Mouse (Mus musculus): ENCODE measurements around the gene 1700019D03Rik. TPM values are rescaled to one million over a fixed set of nuclear protein-coding genes. Genes with fewer than 3 reads are reported as not detected.

The 1700019D03Rik gene
- polyA plus RNA-seq, 1 experiment, result 0.01 TPM

- H3K27me3 ChIP-seq (ENCODE audit: control insufficient read depth, insufficient read depth, insufficient read length), result no peaks in the 10 kb centered on the region
Measured at GRCm38 (mm10) chr1:52971881-52972503, 48.0 kb downstream of the 1700019D03Rik start.

GRCm38 (mm10) chr1:52964581-52964980, 55.4 kb downstream of the 1700019D03Rik start:
- H3K36me3 ChIP-seq (ENCODE audit: control insufficient read depth, insufficient read depth), result no peaks in the 10 kb centered on the region
- TF ChIP-seq POLR2AphosphoS2 (IDR thresholded peaks at IDR 0.05; ENCODE audit: insufficient read length, low read depth), result no peak
- TF ChIP-seq TCF12 (IDR thresholded peaks at IDR 0.05; ENCODE audit: insufficient read depth, poor library complexity, severe bottlenecking), result no peak
- TF ChIP-seq E2F4 (IDR thresholded peaks at IDR 0.05; ENCODE audit: insufficient read depth), result no peak
- TF ChIP-seq REST (IDR thresholded peaks at IDR 0.05; ENCODE audit: insufficient read depth, insufficient read length), result no peak
- TF ChIP-seq TCF3 (IDR thresholded peaks at IDR 0.05; ENCODE audit: insufficient read length, low read depth), result no peak
- no peak for TF ChIP-seq SRF (IDR thresholded peaks at IDR 0.05; ENCODE audit: control insufficient read depth, insufficient read length, low read depth)
- TF ChIP-seq MYOG (IDR thresholded peaks at IDR 0.05; ENCODE audit: control insufficient read depth in 1 of 3, insufficient read depth in 1 of 3, insufficient read length in 2 of 3, low read depth in 2 of 3), result no peak
- no peak for TF ChIP-seq CEBPB (IDR thresholded peaks at IDR 0.05; ENCODE audit: insufficient read depth, poor library complexity, severe bottlenecking)
- TF ChIP-seq USF1 (IDR thresholded peaks at IDR 0.05; ENCODE audit: low read depth), result no peak
- no peak for TF ChIP-seq MYOD1 (IDR thresholded peaks at IDR 0.05; ENCODE audit: control insufficient read depth in 1 of 3, insufficient read length in 2 of 3, low read depth in 2 of 3)
- TF ChIP-seq MAX (IDR thresholded peaks at IDR 0.05; ENCODE audit: low read depth), result no peak
- TF ChIP-seq POLR2A (IDR thresholded peaks at IDR 0.05; ENCODE audit: insufficient read length, low read depth), result no peak
- no peaks in the 10 kb centered on the region for H3K27me3 ChIP-seq (ENCODE audit: control insufficient read depth, insufficient read depth, insufficient read length)
- no peak overlapping the region for H3K4me2 ChIP-seq (ENCODE audit: low read depth)
- no peak overlapping the region for H3K4me3 ChIP-seq
- H3K79me2 ChIP-seq (ENCODE audit: control insufficient read depth, insufficient read depth), result no peaks in the 10 kb centered on the region
- H3ac ChIP-seq (ENCODE audit: control insufficient read depth, insufficient read length), result no peak overlapping the region

More at GRCm38 (mm10) chr1:52971881-52972503, 48.0 kb downstream of the 1700019D03Rik start:
- TF ChIP-seq MYOD1 (IDR thresholded peaks at IDR 0.05; ENCODE audit: control insufficient read depth in 1 of 3, insufficient read length in 2 of 3, low read depth in 2 of 3), result peak in 2 of 3 experiments; percentile 10 to 24
- no peak for TF ChIP-seq TCF3 (IDR thresholded peaks at IDR 0.05; ENCODE audit: insufficient read length, low read depth)
- H3ac ChIP-seq (ENCODE audit: control insufficient read depth, insufficient read length), result no peak overlapping the region
- H3K79me2 ChIP-seq (ENCODE audit: control insufficient read depth, insufficient read depth), result no peaks in the 10 kb centered on the region
- H3K36me3 ChIP-seq (ENCODE audit: control insufficient read depth, insufficient read depth), result no peaks in the 10 kb centered on the region
- no peak overlapping the region for H3K4me2 ChIP-seq (ENCODE audit: low read depth)
- no peak overlapping the region for H3K4me3 ChIP-seq

GRCm38 (mm10) chr1:52963097-52963496, 56.9 kb downstream of the 1700019D03Rik start:
- Histone ChIP-seq H3ac (ENCODE audit: control insufficient read depth, insufficient read length) (no peak overlapping the region), H3K4me2 (ENCODE audit: low read depth) (no peak overlapping the region), H3K27me3 (ENCODE audit: control insufficient read depth, insufficient read depth, insufficient read length) (no peaks in the 10 kb centered on the region), H3K79me2 (ENCODE audit: control insufficient read depth, insufficient read depth) (no peaks in the 10 kb centered on the region), H3K4me3 (no peak overlapping the region), H3K36me3 (ENCODE audit: control insufficient read depth, insufficient read depth) (no peaks in the 10 kb centered on the region)
- no peak for TF ChIP-seq SRF (IDR thresholded peaks at IDR 0.05; ENCODE audit: control insufficient read depth, insufficient read length, low read depth)

GRCm38 (mm10) chr1:52960191-52960590, 59.8 kb downstream of the 1700019D03Rik start:
- H3K4me3 ChIP-seq, result no peak overlapping the region
- no peak overlapping the region for H3ac ChIP-seq (ENCODE audit: control insufficient read depth, insufficient read length)
- no peaks in the 10 kb centered on the region for H3K79me2 ChIP-seq (ENCODE audit: control insufficient read depth, insufficient read depth)
- H3K4me2 ChIP-seq (ENCODE audit: low read depth), result no peak overlapping the region
- H3K36me3 ChIP-seq (ENCODE audit: control insufficient read depth, insufficient read depth), result no peaks in the 10 kb centered on the region
- TF ChIP-seq SRF (IDR thresholded peaks at IDR 0.05; ENCODE audit: control insufficient read depth, insufficient read length, low read depth) (no peak), POLR2A (IDR thresholded peaks at IDR 0.05; ENCODE audit: insufficient read length, low read depth) (no peak), E2F4 (IDR thresholded peaks at IDR 0.05; ENCODE audit: insufficient read depth) (no peak), REST (IDR thresholded peaks at IDR 0.05; ENCODE audit: insufficient read depth, insufficient read length) (no peak), TCF3 (IDR thresholded peaks at IDR 0.05; ENCODE audit: insufficient read length, low read depth) (no peak), MAX (IDR thresholded peaks at IDR 0.05; ENCODE audit: low read depth) (no peak), USF1 (IDR thresholded peaks at IDR 0.05; ENCODE audit: low read depth) (no peak), CEBPB (IDR thresholded peaks at IDR 0.05; ENCODE audit: insufficient read depth, poor library complexity, severe bottlenecking) (no peak)
- H3K27me3 ChIP-seq (ENCODE audit: control insufficient read depth, insufficient read depth, insufficient read length), result no peaks in the 10 kb centered on the region

GRCm38 (mm10) chr1:52956746-52957145, 63.2 kb downstream of the 1700019D03Rik start:
- H3K27me3 ChIP-seq (ENCODE audit: control insufficient read depth, insufficient read depth, insufficient read length), result peaks cover 11% of the 10 kb centered on the region
- no peaks in the 10 kb centered on the region for H3K36me3 ChIP-seq (ENCODE audit: control insufficient read depth, insufficient read depth)
- H3K79me2 ChIP-seq (ENCODE audit: control insufficient read depth, insufficient read depth), result no peaks in the 10 kb centered on the region
- H3ac ChIP-seq (ENCODE audit: control insufficient read depth, insufficient read length), result no peak overlapping the region
- no peak overlapping the region for H3K4me2 ChIP-seq (ENCODE audit: low read depth)
- TF ChIP-seq REST (IDR thresholded peaks at IDR 0.05; ENCODE audit: insufficient read depth, insufficient read length), result no peak
- no peak overlapping the region for H3K4me3 ChIP-seq

- H3K36me3 ChIP-seq (ENCODE audit: control insufficient read depth, insufficient read depth), result no peaks in the 10 kb centered on the region
- peaks cover 14% of the 10 kb centered on the region for H3K27me3 ChIP-seq (ENCODE audit: control insufficient read depth, insufficient read depth, insufficient read length)
- TF ChIP-seq TCF12 (IDR thresholded peaks at IDR 0.05; ENCODE audit: insufficient read depth, poor library complexity, severe bottlenecking) (no peak), MAX (IDR thresholded peaks at IDR 0.05; ENCODE audit: low read depth) (no peak), MYOD1 (IDR thresholded peaks at IDR 0.05; ENCODE audit: control insufficient read depth in 1 of 3, insufficient read length in 2 of 3, low read depth in 2 of 3) (no peak), REST (IDR thresholded peaks at IDR 0.05; ENCODE audit: insufficient read depth, insufficient read length) (no peak), POLR2AphosphoS2 (IDR thresholded peaks at IDR 0.05; ENCODE audit: insufficient read length, low read depth) (no peak), SRF (IDR thresholded peaks at IDR 0.05; ENCODE audit: control insufficient read depth, insufficient read length, low read depth) (no peak), MYOG (IDR thresholded peaks at IDR 0.05; ENCODE audit: control insufficient read depth in 1 of 3, insufficient read depth in 1 of 3, insufficient read length in 2 of 3, low read depth in 2 of 3) (no peak), TCF3 (IDR thresholded peaks at IDR 0.05; ENCODE audit: insufficient read length, low read depth) (no peak), POLR2A (IDR thresholded peaks at IDR 0.05; ENCODE audit: insufficient read length, low read depth) (no peak), E2F4 (IDR thresholded peaks at IDR 0.05; ENCODE audit: insufficient read depth) (no peak)
- H3K4me2 ChIP-seq (ENCODE audit: low read depth), result no peak overlapping the region
- H3ac ChIP-seq (ENCODE audit: control insufficient read depth, insufficient read length), result no peak overlapping the region
- no peaks in the 10 kb centered on the region for H3K79me2 ChIP-seq (ENCODE audit: control insufficient read depth, insufficient read depth)
- no peak overlapping the region for H3K4me3 ChIP-seq
Measured at GRCm38 (mm10) chr1:52955102-52955501, 64.9 kb downstream of the 1700019D03Rik start.
